Mouse (Mus musculus) heart, adult 2 months (tissue): Measurements from ENCODE around the gene Arhgap18.

Source experiments
- CTCF ChIP-seq: fragments of 200-600 bp; IDR thresholded peaks from 2 replicates; pipeline ENCODE4 v1.8.1; 2022; ENCODE audit warnings: antibody characterized with exemption, mild to moderate bottlenecking, moderate library complexity
- EP300 ChIP-seq: fragments of 200-500 bp; IDR thresholded peaks from 2 replicates; pipeline ENCODE4 v1.6.1; 2011; ENCODE audit warnings: low read depth, low read length, control low read depth; ENCODE audit not compliant: insufficient read depth
- POLR2A ChIP-seq: fragments of 200-500 bp; IDR thresholded peaks from 2 replicates; pipeline ENCODE4 v1.6.1; 2011; ENCODE audit warnings: mild to moderate bottlenecking, low read depth, low read length, control low read depth; ENCODE audit not compliant: insufficient read depth

DNA sequence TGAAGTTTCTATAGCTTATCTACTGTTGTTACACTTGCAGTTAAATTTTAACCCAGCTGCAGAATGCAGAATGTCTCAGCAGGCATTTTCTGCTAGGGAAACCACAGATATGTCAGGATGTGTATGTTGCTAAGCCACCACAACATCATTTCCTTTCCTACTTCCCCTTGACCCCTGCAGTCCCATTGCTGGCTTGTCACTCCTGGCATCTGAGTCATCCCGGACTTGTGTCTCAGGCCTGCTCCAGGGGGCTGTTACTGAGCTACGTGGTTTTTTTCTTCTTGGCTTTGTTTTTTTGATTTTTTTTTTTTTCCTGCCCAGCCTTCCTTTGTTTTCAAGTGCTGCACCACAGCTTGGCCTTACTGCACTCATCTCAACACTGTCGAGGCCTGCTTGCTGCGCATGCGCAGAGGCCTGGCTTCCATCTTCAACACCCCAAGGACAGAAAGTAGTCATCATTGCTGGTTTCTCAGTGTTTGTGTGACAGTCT is 46.4 kb downstream of the Arhgap18 start:
- no peak for TF ChIP-seq CTCF
- TF ChIP-seq POLR2A = 0 out of 2 replicates have a peak, but pooled peaks have one; percentile 7
- TF ChIP-seq EP300 = peak; percentile 59; the same call in 1 of the 2 replicates
